Mouse (Mus musculus) myocyte (in vitro differentiated cells): ENCODE data around the gene Perp.

ENCODE experiments used
- CEBPB ChIP-seq: IDR thresholded peaks from 2 replicates; pipeline ENCODE4 v1.6.1; 2011; ENCODE audit warnings: mild to moderate bottlenecking, moderate library complexity; ENCODE audit not compliant: poor library complexity, insufficient read depth, severe bottlenecking
- MYOG ChIP-seq, 3 experiments: IDR thresholded peaks; one replicate each; pipeline ENCODE4 v1.6.1; 2011; ENCODE audit warnings: control low read depth in 2 of 3, low read depth in 2 of 3, mild to moderate bottlenecking in 2 of 3; ENCODE audit not compliant: insufficient read length in 2 of 3, control insufficient read depth in 1 of 3, insufficient read depth in 1 of 3

DNA sequence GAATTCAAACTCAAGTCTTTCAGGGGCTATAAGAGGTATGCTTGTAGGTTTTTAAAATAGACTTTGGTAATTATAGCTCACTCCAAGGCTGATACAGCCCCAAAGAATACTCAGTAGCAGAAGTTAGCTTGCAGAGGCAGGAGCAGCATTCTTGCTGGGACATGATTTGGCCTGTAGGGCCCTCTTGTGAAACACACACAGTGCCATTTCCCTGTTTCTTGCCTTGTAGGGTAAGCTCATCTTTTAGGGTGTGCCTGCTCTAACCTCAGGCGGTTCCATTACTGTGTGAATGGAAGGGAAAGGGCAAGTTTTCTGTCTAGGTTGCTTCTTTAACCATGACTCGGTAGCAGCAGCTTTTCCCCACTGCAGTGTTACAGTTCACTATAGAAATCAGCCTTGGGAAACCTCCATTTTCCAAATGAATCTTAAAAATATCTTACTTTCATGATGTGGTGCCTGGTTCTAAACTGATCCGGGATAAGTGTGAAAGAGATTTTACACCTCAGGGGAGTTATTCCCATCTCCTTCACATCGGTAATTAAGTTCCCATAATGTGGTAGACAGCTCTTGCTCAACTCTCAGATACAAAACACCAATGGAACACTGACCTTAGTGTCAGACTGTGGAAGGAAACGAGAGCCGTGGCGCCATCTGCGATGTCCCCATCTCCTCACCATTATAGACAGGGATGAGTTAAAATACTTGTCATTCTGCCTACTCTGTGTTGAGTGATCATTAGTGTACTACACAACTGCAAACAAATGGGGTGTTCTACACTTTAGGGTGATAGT lies 1.8 kb downstream of the Perp start:
- no peak for TF ChIP-seq CEBPB
- TF ChIP-seq MYOG (IDR thresholded peaks at IDR 0.05; ENCODE audit: control insufficient read depth in 1 of 3, insufficient read depth in 1 of 3, insufficient read length in 2 of 3, low read depth in 2 of 3) = no peak
